Mouse (Mus musculus) liver, postnatal 0 days (tissue): Measurements from ENCODE around the gene Cinp.

Experiments used
- CTCF ChIP-seq: sonication (generic); IDR thresholded peaks from 2 replicates; pipeline ENCODE4 v1.5.1; 2016; ENCODE audit warnings: antibody characterized with exemption, low read depth
- EP300 ChIP-seq: IDR thresholded peaks from 2 replicates; pipeline ENCODE4 v1.6.1; 2016; ENCODE audit warnings: antibody characterized with exemption, low read depth, mild to moderate bottlenecking

GRCm38 (mm10) chr12:110836729-110837128 is 52.2 kb downstream of the Cinp start:
- TF ChIP-seq CTCF (no peak), EP300 (no peak)
